Mouse (Mus musculus) limb, embryonic 15.5 days (tissue): ENCODE measurements around the gene Smarcal1. TPM values are rescaled to one million over a fixed set of nuclear protein-coding genes. Genes with fewer than 3 reads are reported as not detected.
A peak's percentile ranks its signal among the peaks of the same experiment; 100 is the strongest.

ENCODE experiments used
- ATAC-seq: fragments of 200-750 bp; cut with Nextera tagmentation; 2 replicates; pipeline ENCODE4 v1.8.0; 2017; ENCODE audit warnings: low read depth, moderate TSS enrichment; ENCODE audit not compliant: insufficient number of reproducible peaks, low FRiP score, low TSS enrichment
- H3K27ac ChIP-seq: fragments of 300-500 bp; sonication (generic); 2 replicates; pipeline ENCODE4 v1.5.1; 2015; ENCODE audit warnings: moderate library complexity, mild to moderate bottlenecking, inconsistent platforms
- H3K27me3 ChIP-seq: fragments of 300-500 bp; sonication (generic); 2 replicates; pipeline ENCODE4 v1.6.1; 2015; ENCODE audit warnings: inconsistent platforms
- H3K36me3 ChIP-seq: fragments of 300-500 bp; sonication (generic); 2 replicates; pipeline ENCODE4 v1.6.1; 2015; ENCODE audit warnings: inconsistent platforms
- H3K4me1 ChIP-seq: fragments of 300-500 bp; sonication (generic); 2 replicates; pipeline ENCODE4 v1.6.1; 2015; ENCODE audit warnings: inconsistent platforms
- H3K4me2 ChIP-seq: fragments of 300-500 bp; sonication (generic); 2 replicates; pipeline ENCODE4 v1.6.1; 2015; ENCODE audit warnings: mild to moderate bottlenecking, inconsistent platforms
- H3K4me3 ChIP-seq: fragments of 300-500 bp; sonication (generic); 2 replicates; pipeline ENCODE4 v1.5.1; 2015; ENCODE audit warnings: mild to moderate bottlenecking, inconsistent platforms
- H3K9ac ChIP-seq: fragments of 300-500 bp; sonication (generic); 2 replicates; pipeline ENCODE4 v1.6.1; 2015; ENCODE audit warnings: inconsistent platforms
- H3K9me3 ChIP-seq: fragments of 300-500 bp; sonication (generic); 2 replicates; pipeline ENCODE4 v1.6.1; 2016; ENCODE audit warnings: inconsistent platforms
- WGBS: fragments of 180-500 bp; shearing (Covaris S2); methylation state at CpG from one replicate; pipeline ENCODE4 v1.1.7; 2015; 5-methylcytosine and 5-hydroxymethylcytosine counted together
- polyA plus RNA-seq: library from polyadenylated mRNA; unstranded; fragments of >200 nt; fragmentation: Nextera tagmentation; extraction: Ambion mirVana; gene quantifications from 2 replicates; pipeline ENCODE4 v1.2.1, GENCODE M21; 2015

Gene Smarcal1
- 21.6 and 23.8 TPM in 2 replicates for polyA plus RNA-seq

DNA sequence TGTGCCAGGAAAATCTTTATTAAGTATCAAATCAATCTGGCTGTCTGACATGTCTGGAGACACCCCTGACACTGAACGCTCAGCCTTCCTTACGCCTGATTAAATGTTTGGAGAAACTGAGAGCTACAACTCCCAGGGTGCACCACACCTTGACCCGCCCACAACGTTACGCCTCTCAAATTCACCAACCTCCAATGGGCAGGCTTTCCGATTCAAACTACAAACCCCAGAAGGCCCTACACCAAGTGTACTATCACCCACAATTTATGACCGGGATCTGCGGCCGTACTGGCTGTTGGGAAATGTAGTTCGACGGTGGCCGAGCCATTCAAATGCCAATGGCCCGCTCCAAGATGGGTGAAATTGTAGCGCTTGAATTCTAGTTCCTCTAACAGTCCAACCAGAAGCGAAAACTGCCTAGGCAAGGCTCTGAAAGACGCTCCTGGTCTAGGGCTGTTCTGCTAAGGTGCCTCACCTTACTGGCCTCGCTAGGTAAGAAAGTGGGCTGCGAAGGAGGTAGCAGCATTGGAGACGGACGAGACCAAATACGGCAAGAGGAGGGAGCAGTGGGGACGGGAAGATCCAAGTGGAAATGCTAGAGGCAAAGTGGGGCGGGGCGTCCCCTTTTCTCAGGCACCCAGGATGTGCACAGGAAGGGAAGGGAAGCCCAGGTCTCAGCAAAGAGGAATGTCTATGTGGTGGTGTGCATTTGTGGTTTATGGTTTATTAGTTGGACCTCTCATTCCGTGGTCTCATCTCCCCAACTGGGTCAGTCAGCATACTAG, at the start of gene Smarcal1:
Gene Smarcal1 (plus strand): TSS at position 305 of the 785 bp plus-strand sequence.
- peak; percentile 99 for ATAC-seq
- peak within 1 kb of the TSS; percentile 92 for H3K27ac ChIP-seq

DNA sequence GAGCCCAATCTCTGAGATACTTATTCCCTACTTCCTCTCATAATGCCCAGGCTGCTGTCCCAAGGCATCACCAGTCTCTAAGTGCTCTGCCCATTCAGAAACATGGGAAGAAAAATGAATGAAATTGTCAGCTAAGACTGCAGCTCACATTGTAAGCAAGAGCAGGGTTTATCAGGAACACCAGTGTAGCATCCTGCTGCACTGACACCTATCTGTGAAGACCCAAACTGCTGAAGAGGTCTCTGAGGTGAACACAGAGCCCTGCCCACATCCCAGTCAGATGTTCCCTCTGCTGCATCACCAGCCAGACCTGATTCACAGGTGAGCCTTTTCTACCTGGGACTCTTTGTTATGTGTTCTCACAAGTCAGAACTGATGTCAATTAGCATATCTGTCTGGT, 49.6 kb upstream of the Smarcal1 start:
- Histone ChIP-seq H3K4me1 (peaks cover 15% of the 10 kb centered on the region), H3K27ac (no peak overlapping the region), H3K27me3 (peaks cover 31% of the 10 kb centered on the region), H3K9ac (no peak overlapping the region), H3K4me3 (no peak overlapping the region), H3K9me3 (no peaks in the 10 kb centered on the region), H3K36me3 (no peaks in the 10 kb centered on the region), H3K4me2 (no peak overlapping the region)
- ATAC-seq = no peak

More for the DNA sequence above, at the start of gene Smarcal1:
- Histone ChIP-seq H3K9me3 (no peaks in the 10 kb centered on the region), H3K36me3 (peaks cover 26% of the 10 kb centered on the region), H3K9ac (peak within 1 kb of the TSS; percentile 59), H3K4me3 (peak within 1 kb of the TSS; percentile 69), H3K27me3 (no peaks in the 10 kb centered on the region), H3K4me1 (peaks cover 13% of the 10 kb centered on the region), H3K4me2 (peak within 1 kb of the TSS; percentile 60)
- under 1% methylated on average over 25 of the region's 25 CpGs for WGBS

DNA sequence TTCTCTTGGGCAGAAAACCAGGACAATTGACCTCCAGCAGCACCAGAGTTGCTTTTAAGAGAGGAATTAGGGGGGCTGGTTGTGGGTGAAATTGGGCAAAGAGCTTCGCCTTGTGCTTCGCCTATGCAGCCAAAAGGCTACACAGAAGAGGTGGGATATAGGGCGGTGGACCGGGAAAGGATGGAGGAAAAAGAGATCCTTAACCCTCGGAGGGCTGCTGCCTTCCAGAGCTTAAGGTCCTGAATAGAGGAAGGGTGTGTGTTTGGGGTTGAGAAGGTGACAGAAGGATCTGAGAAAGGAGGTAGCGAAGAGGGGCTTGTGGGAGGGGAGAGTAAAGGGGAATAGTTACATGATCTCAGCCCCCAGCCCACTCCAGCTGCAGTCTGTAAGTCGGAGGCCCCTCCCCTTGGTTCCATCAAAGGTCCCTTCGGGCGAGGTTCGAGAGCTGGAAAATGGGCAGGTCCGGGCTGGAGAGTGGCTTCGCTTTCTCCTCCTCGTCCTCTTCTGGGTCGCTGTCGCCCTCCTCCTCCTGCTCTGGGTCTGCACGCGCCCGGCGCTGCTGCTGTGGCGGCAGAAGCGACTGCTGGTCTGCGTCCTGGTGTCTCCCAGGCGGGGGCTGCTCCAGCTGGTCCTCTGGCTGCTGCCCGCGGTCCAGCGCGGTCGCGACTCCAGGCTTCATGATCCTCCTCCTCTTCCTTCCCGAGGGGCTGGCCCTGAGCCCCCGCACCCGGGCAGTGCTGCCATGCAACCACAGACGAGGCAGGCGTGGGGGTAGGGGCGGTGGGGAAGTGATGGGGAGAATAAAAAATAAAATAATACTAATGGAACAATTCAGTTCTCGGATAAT, 47.1 kb upstream of the Smarcal1 start:
- no peak for ATAC-seq
- peaks cover 31% of the 10 kb centered on the region for H3K27me3 ChIP-seq

DNA sequence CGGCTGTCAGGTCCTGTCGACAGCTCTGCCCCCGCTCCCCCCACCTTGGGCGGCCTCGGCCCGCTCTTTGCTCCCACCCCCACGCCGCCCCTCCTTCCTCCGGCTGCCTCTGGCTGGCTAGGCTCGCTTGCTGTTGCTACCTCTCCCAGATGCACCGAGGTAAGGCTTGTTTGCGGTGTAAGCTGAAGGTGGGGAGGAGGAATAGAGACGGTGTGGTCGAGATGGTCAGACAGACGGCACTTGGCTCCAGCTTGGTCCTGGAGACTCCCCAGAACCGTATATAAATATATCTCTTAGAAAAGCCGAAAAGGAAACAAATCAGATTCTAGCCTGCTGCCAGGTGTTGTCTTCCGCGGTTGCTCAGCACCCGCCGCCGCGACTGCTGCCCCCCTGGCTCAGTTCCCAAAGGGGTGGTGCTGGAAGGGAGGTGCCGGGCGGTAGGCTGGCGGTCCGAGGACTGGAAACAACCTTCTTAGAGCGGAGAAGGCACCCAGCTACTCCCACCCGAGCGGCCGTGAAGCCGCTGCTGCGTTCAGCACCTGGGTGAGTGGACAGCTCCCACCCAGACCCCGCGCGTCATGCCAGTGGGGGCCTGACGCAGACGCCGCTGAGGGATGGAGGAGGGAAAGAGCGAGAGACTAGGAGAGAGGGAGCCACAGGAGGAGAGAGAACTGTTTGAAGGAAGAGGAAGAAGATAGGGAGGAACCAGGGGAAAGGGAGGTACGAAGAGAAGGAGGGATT, 46.3 kb upstream of the Smarcal1 start, which contains the start of gene March4:
Gene March4 (minus strand): TSS at position 320 of the 741 bp plus-strand sequence.
- Histone ChIP-seq H3K4me2 (peak within 1 kb of the TSS; percentile 51), H3K4me3 (peak within 1 kb of the TSS; percentile 30), H3K36me3 (no peaks in the 10 kb centered on the region), H3K9me3 (no peaks in the 10 kb centered on the region), H3K9ac (no peak within 1 kb of the TSS), H3K4me1 (peaks cover 15% of the 10 kb centered on the region), H3K27me3 (peaks cover 31% of the 10 kb centered on the region), H3K27ac (no peak within 1 kb of the TSS)
- ATAC-seq = peak; percentile 61; the same call in 1 of the 2 replicates
- WGBS = under 1% methylated on average over 37 of the region's 41 CpGs

More for the DNA sequence above, 47.1 kb upstream of the Smarcal1 start:
- Histone ChIP-seq H3K4me2 (peak overlapping the region; percentile 51), H3K9me3 (no peaks in the 10 kb centered on the region), H3K27ac (no peak overlapping the region), H3K4me1 (peaks cover 15% of the 10 kb centered on the region), H3K9ac (no peak overlapping the region), H3K4me3 (peak overlapping the region; percentile 30), H3K36me3 (no peaks in the 10 kb centered on the region)
- WGBS = 1% methylated on average over 35 of the region's 36 CpGs

DNA sequence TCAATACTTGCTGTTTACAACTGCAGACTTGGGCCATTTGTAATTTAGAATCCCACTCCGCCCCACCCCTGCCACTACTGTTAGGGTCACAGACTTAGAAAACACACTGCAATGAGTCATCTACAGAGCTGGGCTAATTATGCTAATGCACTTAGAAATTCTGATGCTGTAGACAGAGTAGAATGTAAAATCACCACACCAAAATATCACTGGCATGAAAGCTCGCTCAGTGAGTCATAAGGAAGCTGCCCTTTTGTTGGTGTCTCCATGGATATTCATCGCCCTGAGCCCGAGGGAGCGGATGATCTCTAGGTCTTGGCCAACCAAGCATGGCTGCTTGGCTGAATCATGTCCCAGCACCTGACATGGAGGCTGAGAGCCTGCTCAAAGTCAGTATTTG, 44.8 kb upstream of the Smarcal1 start:
- H3K4me3 ChIP-seq = no peak overlapping the region
- no peak for ATAC-seq
- 85% methylated on average over 5 of the region's 5 CpGs for WGBS
- no peaks in the 10 kb centered on the region for H3K36me3 ChIP-seq
- no peaks in the 10 kb centered on the region for H3K9me3 ChIP-seq
- peaks cover 15% of the 10 kb centered on the region for H3K4me1 ChIP-seq
- no peak overlapping the region for H3K27ac ChIP-seq
- H3K27me3 ChIP-seq = peaks cover 31% of the 10 kb centered on the region
- no peak overlapping the region for H3K4me2 ChIP-seq
- H3K9ac ChIP-seq = no peak overlapping the region

DNA sequence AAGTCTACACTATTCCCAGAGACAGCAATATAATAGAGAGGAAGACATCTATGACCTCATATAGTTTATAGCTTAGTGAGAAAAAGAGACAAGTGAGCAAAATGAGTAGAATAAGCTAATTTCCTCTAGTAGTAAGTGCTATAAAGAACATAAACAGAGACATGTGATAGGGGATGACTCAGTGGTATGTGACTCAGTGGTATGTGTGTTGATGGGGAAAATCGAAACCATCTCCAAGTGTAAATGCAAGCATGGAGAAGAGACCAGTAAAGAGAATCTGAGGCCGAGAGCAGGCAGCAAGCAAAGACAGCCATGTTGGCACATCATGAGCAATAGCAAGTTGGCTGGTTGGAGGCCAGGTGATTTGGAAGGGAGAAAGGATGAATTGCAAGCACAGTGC, 32.7 kb upstream of the Smarcal1 start:
- no peaks in the 10 kb centered on the region for H3K36me3 ChIP-seq
- no peak overlapping the region for H3K4me2 ChIP-seq
- 82% methylated on average over 2 of the region's 2 CpGs for WGBS
- H3K9ac ChIP-seq = no peak overlapping the region
- H3K9me3 ChIP-seq = no peaks in the 10 kb centered on the region
- H3K27ac ChIP-seq = no peak overlapping the region
- H3K27me3 ChIP-seq = no peaks in the 10 kb centered on the region
- no peak overlapping the region for H3K4me3 ChIP-seq
- H3K4me1 ChIP-seq = no peaks in the 10 kb centered on the region
- ATAC-seq = no peak

DNA sequence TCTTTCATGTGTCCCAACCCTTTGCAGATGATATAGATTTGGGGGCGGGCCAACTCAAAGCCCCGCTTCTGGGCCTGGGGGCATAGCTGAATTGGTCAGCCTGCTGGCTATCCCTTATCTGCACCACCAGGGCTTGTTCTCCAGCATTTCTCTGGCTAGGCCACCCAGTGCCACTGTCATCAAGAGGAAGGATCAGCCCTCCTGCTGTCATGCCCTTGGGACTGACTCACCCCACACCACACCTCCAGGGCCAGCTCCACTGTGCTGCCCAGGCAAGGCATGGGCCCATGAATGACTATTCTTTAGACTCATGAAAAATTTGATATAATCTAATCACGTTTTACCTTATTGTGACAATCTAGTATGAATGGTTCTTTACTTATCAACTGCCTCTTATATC, 26.6 kb upstream of the Smarcal1 start:
- no peak overlapping the region for H3K4me3 ChIP-seq
- no peak overlapping the region for H3K27ac ChIP-seq
- 71% methylated on average over 3 of the region's 3 CpGs for WGBS
- H3K4me1 ChIP-seq = no peaks in the 10 kb centered on the region
- no peaks in the 10 kb centered on the region for H3K27me3 ChIP-seq
- ATAC-seq = no peak
- no peak overlapping the region for H3K9ac ChIP-seq
- H3K9me3 ChIP-seq = no peaks in the 10 kb centered on the region
- H3K36me3 ChIP-seq = no peaks in the 10 kb centered on the region
- H3K4me2 ChIP-seq = no peak overlapping the region

DNA sequence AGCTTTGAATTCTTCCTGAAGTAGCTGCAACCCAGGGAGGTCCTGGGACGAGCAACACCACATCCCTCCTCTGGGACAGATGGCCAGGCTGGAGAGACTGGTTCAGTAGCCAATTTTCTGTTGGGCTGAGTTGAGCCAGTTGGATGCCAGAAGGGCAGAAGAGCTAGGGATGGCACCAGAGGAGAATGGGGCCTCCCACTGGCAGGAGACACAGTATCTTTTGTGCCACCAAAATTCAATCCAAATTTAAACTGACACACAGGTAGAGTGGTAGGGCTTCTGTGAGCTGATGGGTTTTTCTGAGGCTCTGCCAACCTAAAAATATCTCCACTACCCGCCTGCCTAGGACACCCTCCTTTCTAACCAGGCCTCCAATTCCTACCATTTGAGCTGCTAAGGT, 24.4 kb upstream of the Smarcal1 start:
- no peak overlapping the region for H3K27ac ChIP-seq
- H3K36me3 ChIP-seq = no peaks in the 10 kb centered on the region
- no peaks in the 10 kb centered on the region for H3K4me1 ChIP-seq
- no peak overlapping the region for H3K4me3 ChIP-seq
- no peak overlapping the region for H3K4me2 ChIP-seq
- ATAC-seq = no peak
- WGBS = 73% methylated on average over 2 of the region's 2 CpGs
- no peak overlapping the region for H3K9ac ChIP-seq
- no peaks in the 10 kb centered on the region for H3K27me3 ChIP-seq
- H3K9me3 ChIP-seq = no peaks in the 10 kb centered on the region

DNA sequence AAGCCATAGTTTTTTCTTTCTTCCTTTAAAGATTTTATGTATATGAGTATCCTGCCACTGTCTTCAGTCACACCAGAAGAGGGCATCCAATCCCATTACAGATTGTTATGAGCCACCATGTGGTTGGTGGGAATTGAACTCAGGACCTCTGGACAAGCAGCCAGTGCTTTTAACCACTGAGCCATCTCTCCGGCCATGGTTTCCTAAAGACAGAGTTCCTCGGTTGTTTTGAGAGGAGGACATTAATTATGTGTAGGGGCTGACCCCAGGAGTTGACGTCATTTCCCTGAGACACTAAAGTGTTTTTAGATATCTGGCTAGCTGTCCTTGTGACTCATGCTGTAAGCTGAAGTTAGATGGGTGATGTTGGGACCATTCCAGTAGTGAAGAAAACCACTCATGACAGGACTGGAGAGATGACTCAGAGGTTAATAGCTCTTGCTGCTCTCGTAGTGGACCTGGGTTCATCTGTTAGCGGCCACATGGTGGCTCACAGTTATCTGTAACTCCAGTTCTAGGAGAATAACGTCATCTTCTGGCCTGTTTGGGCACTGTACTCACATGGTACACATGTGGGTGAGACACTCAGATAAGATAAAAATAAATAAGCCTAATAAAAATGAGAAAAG, 18.6 kb upstream of the Smarcal1 start:
- no peak for ATAC-seq
- Histone ChIP-seq H3K27ac (no peak overlapping the region), H3K27me3 (no peaks in the 10 kb centered on the region), H3K9ac (no peak overlapping the region), H3K4me3 (no peak overlapping the region), H3K4me2 (no peak overlapping the region), H3K36me3 (no peaks in the 10 kb centered on the region), H3K9me3 (no peaks in the 10 kb centered on the region), H3K4me1 (no peaks in the 10 kb centered on the region)
- 67% methylated on average over 6 of the region's 6 CpGs for WGBS

DNA sequence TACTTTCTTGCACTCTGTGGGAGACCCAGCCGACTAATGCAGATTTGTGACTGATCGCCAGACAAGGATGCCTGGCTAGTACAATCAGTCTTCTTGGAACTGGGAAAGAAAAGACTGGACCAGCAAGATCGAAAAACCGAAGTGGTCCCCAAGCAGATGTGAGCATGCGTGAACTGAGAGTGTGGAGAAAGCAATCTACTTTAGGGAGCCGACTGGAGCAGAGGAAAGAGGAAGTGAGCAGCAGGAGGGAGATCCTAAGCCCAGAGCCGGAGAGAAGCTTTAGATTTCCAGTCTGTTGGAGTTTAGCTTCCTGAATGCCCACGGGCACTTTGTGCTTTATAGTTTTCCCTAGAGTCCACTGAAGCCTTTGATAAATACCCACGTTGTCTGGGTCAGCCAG, 16.0 kb upstream of the Smarcal1 start:
- no peaks in the 10 kb centered on the region for H3K36me3 ChIP-seq
- no peaks in the 10 kb centered on the region for H3K9me3 ChIP-seq
- H3K9ac ChIP-seq = no peak overlapping the region
- ATAC-seq = no peak
- H3K4me1 ChIP-seq = no peaks in the 10 kb centered on the region
- no peaks in the 10 kb centered on the region for H3K27me3 ChIP-seq
- peak overlapping the region; percentile 19; the same call in 1 of the 2 replicates for H3K4me2 ChIP-seq
- no peak overlapping the region for H3K4me3 ChIP-seq
- 29% methylated on average over 9 of the region's 9 CpGs for WGBS
- H3K27ac ChIP-seq = no peak overlapping the region

DNA sequence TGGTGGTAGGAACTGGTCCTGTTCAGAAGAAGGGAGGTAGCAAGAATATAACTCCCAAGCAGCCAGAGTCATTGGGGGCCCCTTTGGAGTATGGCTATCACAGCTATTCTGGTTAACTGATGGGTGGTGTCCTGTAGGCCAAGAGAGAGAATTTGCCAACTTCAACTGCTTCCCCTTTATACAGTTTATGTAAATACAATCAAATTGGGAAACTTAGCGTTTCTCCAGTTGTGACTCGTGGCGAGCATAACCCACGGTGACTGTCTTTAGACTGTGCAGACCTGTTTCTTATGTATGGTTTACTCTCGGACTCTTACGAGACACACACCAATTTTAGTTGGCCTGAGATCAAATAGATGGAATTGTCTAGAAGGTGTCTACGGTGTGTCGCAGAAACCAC, 14.3 kb upstream of the Smarcal1 start:
- no peaks in the 10 kb centered on the region for H3K9me3 ChIP-seq
- H3K4me2 ChIP-seq = no peak overlapping the region
- no peak overlapping the region for H3K4me3 ChIP-seq
- no peaks in the 10 kb centered on the region for H3K27me3 ChIP-seq
- no peaks in the 10 kb centered on the region for H3K36me3 ChIP-seq
- H3K27ac ChIP-seq = no peak overlapping the region
- 89% methylated on average over 8 of the region's 8 CpGs for WGBS
- no peak overlapping the region for H3K9ac ChIP-seq
- no peak for ATAC-seq
- no peaks in the 10 kb centered on the region for H3K4me1 ChIP-seq
